Mouse (Mus musculus) forebrain, embryonic 10.5 days (tissue): ENCODE results near the gene Acer1. TPM values are rescaled to one million over a fixed set of nuclear protein-coding genes. Genes with fewer than 3 reads are reported as not detected.

Experiments used
- DNase-seq: peaks from one replicate; pipeline ENCODE4 v3.0.0-alpha.2; 2017; ENCODE audit warnings: low spot score; ENCODE audit errors: extremely low spot score
- H3K27ac ChIP-seq: fragments of 300-500 bp; sonication (generic); 2 replicates; pipeline ENCODE4 v1.5.1; 2016; ENCODE audit warnings: mild to moderate bottlenecking
- H3K27me3 ChIP-seq: fragments of 300-500 bp; sonication (generic); 2 replicates; pipeline ENCODE4 v1.6.1; 2016; ENCODE audit warnings: mild to moderate bottlenecking; ENCODE audit not compliant: poor library complexity, severe bottlenecking
- H3K36me3 ChIP-seq: fragments of 300-500 bp; sonication (generic); replicated peaks from 2 replicates; pipeline ENCODE4 v1.6.1; 2016; ENCODE audit warnings: mild to moderate bottlenecking, moderate library complexity
- H3K4me1 ChIP-seq: fragments of 300-500 bp; sonication (generic); 2 replicates; pipeline ENCODE4 v1.6.1; 2016
- H3K4me3 ChIP-seq: fragments of 300-500 bp; sonication (generic); 2 replicates; pipeline ENCODE4 v1.5.1; 2016; ENCODE audit warnings: mild to moderate bottlenecking, moderate library complexity
- H3K9me3 ChIP-seq: fragments of 300-500 bp; sonication (generic); 2 replicates; pipeline ENCODE4 v1.6.1; 2016; ENCODE audit warnings: mild to moderate bottlenecking, moderate library complexity
- WGBS: fragments of 180-500 bp; shearing (Covaris S2); methylation state at CpG from one replicate; pipeline ENCODE4 v1.1.7; 2016; 5-methylcytosine and 5-hydroxymethylcytosine counted together
- polyA plus RNA-seq: library from polyadenylated mRNA; unstranded; fragments of >200 nt; fragmentation: Nextera tagmentation; extraction: Ambion mirVana; gene quantifications from 2 replicates; pipeline ENCODE4 v1.2.1, GENCODE M21; 2016

The Acer1 gene
- polyA plus RNA-seq, 1 experiment from 2014 or later = not detected

- Histone ChIP-seq H3K4me1 (peaks cover 3% of the 10 kb centered on the region; the same call in 1 of the 2 replicates), H3K4me3 (no peak overlapping the region), H3K36me3 (no peaks in the 10 kb centered on the region), H3K9me3 (no peaks in the 10 kb centered on the region), H3K27me3 (no peaks in the 10 kb centered on the region), H3K27ac (no peak overlapping the region)
- DNase-seq = no peak
- 87% methylated on average over 9 of the region's 9 CpGs for WGBS
Observed at GRCm38 (mm10) chr17:56984886-56985285, 3.0 kb upstream of the Acer1 start.

GRCm38 (mm10) chr17:56981049-56981448, 877 bp downstream of the Acer1 start:
- Histone ChIP-seq H3K4me3 (no peak overlapping the region), H3K4me1 (no peaks in the 10 kb centered on the region), H3K9me3 (no peaks in the 10 kb centered on the region), H3K27ac (no peak overlapping the region), H3K27me3 (no peaks in the 10 kb centered on the region), H3K36me3 (no peaks in the 10 kb centered on the region)
- no peak for DNase-seq
- WGBS = 80% methylated on average over 7 of the region's 7 CpGs

GRCm38 (mm10) chr17:56979524-56979923, 2.4 kb downstream of the Acer1 start:
- H3K9me3 ChIP-seq = no peaks in the 10 kb centered on the region
- 51% methylated on average over 5 of the region's 8 CpGs for WGBS

GRCm38 (mm10) chr17:56976531-56977390, 5.2 kb downstream of the Acer1 start:
- no peak for DNase-seq
- Histone ChIP-seq H3K27ac (no peak overlapping the region), H3K36me3 (no peaks in the 10 kb centered on the region), H3K27me3 (no peaks in the 10 kb centered on the region), H3K9me3 (no peaks in the 10 kb centered on the region), H3K4me1 (no peaks in the 10 kb centered on the region), H3K4me3 (no peak overlapping the region)
- 82% methylated on average over 8 of the region's 8 CpGs for WGBS

More at GRCm38 (mm10) chr17:56979524-56979923, 2.4 kb downstream of the Acer1 start:
- no peak for DNase-seq
- no peak overlapping the region for H3K27ac ChIP-seq
- no peaks in the 10 kb centered on the region for H3K27me3 ChIP-seq
- H3K4me1 ChIP-seq = no peaks in the 10 kb centered on the region
- H3K4me3 ChIP-seq = no peak overlapping the region
- no peaks in the 10 kb centered on the region for H3K36me3 ChIP-seq

DNA sequence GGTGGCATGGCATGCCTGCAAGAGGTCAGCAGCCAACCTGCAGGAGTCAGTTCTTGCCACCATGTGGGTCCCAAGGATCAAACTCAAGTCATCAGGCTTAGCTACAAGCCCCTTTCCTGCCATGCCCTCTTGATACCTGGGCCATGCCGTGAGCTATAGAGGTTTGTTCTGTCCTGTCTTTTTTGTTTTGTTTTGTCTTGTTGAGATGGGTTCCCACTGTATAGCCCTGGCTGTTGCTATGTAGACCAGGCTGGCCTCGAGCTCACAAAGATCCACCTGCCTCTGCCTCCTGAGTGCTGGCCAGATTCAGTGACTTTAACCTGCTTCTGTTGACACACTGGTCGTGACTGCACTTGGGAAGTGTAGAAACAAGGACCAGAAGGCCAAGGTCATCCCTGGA, 6.5 kb downstream of the Acer1 start:
- no peak for DNase-seq
- 84% methylated on average over 3 of the region's 3 CpGs for WGBS
- H3K27ac ChIP-seq = no peak overlapping the region
- no peak overlapping the region for H3K4me3 ChIP-seq
- H3K27me3 ChIP-seq = no peaks in the 10 kb centered on the region
- no peaks in the 10 kb centered on the region for H3K9me3 ChIP-seq
- H3K4me1 ChIP-seq = no peaks in the 10 kb centered on the region
- no peaks in the 10 kb centered on the region for H3K36me3 ChIP-seq

DNA sequence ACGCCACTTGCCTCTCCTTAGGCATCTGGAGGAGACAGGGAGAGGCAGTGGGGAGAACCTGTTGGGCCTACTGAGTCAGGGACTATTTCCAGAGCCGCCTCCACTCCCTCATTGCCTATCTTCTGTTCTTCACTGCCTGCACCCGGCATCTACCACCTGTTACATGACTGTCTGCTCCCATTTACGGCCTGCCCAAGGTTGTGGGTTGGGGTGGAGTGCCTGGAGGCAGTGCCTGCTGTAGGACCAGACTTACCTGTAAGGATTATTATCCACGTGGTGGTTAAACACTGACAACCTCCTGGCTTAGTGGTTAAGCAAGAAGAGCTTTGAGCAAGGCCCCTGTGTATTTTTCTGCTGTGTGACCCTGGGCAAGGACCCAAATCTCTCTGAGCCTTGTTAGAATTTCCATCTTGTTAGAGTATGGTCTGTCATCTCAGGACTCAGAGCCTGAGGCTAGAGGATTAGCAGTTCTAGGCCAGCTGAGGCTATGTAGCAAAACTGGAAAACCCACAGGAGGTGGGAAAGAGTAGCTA, 7.2 kb downstream of the Acer1 start:
- no peaks in the 10 kb centered on the region for H3K4me1 ChIP-seq
- 80% methylated on average over 5 of the region's 5 CpGs for whole genome bisulfite sequencing
- no peaks in the 10 kb centered on the region for H3K9me3 ChIP-seq
- H3K36me3 ChIP-seq = no peaks in the 10 kb centered on the region
- H3K27me3 ChIP-seq = 0 out of 2 replicates have a peak, but pooled peaks cover 4% of the 10 kb centered on the region
- H3K27ac ChIP-seq = no peak overlapping the region
- no peak for DNase-seq
- no peak overlapping the region for H3K4me3 ChIP-seq

- Histone ChIP-seq H3K4me1 (no peaks in the 10 kb centered on the region), H3K36me3 (no peaks in the 10 kb centered on the region), H3K27ac (no peak overlapping the region), H3K27me3 (0 out of 2 replicates have a peak, but pooled peaks cover 5% of the 10 kb centered on the region), H3K9me3 (no peaks in the 10 kb centered on the region), H3K4me3 (no peak overlapping the region)
- 66% methylated on average over 13 of the region's 14 CpGs for WGBS
- DNase-seq = no peak
Observed at GRCm38 (mm10) chr17:56973956-56974707, 7.8 kb downstream of the Acer1 start.

DNA sequence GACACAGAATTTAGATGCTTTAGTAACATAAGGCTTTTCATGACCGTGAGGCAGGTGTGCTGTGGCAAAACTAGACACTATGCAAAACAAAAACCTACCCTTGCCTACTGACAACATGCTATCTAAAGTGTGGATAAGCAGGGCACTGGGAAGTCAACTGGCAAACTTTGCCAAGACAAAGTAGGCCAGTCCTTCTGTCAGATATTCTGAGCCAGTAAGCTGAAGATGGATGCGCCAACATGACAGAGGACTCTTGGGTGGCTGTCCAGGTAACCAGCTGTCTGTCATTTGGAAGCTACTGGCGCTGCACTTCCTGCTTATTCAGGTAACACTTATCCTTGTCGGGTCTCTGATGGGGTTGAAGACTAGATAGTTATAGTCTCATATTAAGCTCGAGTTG, 11.8 kb downstream of the Acer1 start:
- Histone ChIP-seq H3K9me3 (no peaks in the 10 kb centered on the region), H3K4me3 (no peak overlapping the region), H3K36me3 (no peaks in the 10 kb centered on the region), H3K27ac (no peak overlapping the region), H3K27me3 (0 out of 2 replicates have a peak, but pooled peaks cover 5% of the 10 kb centered on the region), H3K4me1 (no peaks in the 10 kb centered on the region)
- DNase-seq = no peak
- WGBS = 72% methylated on average over 5 of the region's 5 CpGs

DNA sequence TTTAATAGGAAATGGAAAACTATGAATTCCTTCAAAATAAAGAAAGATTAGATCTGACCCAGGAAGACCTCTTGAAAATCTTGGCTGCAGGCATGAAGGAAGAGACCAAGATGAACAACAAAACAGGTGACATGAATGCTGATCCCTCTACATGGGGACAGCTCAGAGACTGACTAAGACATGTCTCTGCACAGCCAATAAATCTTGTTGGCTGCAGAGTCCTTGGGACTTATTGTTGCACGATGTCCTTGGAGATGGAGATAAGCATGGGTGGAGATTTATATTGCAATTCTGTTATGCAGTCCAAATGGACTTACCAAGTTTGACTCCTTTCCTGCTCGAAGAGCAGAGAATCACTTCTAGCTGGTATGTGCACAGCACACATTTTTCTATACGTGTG, 12.6 kb downstream of the Acer1 start:
- WGBS = 83% methylated on average over 3 of the region's 3 CpGs
- 0 out of 2 replicates have a peak, but pooled peaks cover 5% of the 10 kb centered on the region for H3K27me3 ChIP-seq

DNA sequence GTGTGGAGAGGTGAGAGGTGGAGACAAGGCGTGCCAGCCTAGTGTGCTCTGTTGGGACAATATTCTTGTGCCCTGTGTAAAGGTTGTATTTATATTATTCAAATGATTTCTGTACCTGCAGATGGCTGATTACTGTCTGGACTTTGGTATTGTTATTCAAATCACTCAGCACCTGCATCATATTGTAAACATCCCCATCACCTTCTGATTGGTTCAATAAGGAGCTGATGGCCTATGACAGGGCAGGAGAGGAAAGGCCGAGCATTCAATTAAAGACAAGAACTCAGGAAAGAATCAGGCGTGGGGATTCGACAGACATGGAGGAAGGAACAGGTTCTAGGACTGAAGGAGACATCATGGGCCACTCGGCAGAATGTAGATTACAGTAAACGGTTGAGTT, 18.3 kb downstream of the Acer1 start:
- Histone ChIP-seq H3K36me3 (no peaks in the 10 kb centered on the region), H3K27me3 (no peaks in the 10 kb centered on the region), H3K4me1 (no peaks in the 10 kb centered on the region), H3K4me3 (no peak overlapping the region), H3K27ac (no peak overlapping the region), H3K9me3 (no peaks in the 10 kb centered on the region)
- WGBS = 86% methylated on average over 6 of the region's 6 CpGs
- DNase-seq = no peak

More for the DNA sequence above, 12.6 kb downstream of the Acer1 start:
- no peaks in the 10 kb centered on the region for H3K4me1 ChIP-seq
- no peak for DNase-seq
- no peak overlapping the region for H3K4me3 ChIP-seq
- no peak overlapping the region for H3K27ac ChIP-seq
- no peaks in the 10 kb centered on the region for H3K36me3 ChIP-seq
- H3K9me3 ChIP-seq = no peaks in the 10 kb centered on the region

DNA sequence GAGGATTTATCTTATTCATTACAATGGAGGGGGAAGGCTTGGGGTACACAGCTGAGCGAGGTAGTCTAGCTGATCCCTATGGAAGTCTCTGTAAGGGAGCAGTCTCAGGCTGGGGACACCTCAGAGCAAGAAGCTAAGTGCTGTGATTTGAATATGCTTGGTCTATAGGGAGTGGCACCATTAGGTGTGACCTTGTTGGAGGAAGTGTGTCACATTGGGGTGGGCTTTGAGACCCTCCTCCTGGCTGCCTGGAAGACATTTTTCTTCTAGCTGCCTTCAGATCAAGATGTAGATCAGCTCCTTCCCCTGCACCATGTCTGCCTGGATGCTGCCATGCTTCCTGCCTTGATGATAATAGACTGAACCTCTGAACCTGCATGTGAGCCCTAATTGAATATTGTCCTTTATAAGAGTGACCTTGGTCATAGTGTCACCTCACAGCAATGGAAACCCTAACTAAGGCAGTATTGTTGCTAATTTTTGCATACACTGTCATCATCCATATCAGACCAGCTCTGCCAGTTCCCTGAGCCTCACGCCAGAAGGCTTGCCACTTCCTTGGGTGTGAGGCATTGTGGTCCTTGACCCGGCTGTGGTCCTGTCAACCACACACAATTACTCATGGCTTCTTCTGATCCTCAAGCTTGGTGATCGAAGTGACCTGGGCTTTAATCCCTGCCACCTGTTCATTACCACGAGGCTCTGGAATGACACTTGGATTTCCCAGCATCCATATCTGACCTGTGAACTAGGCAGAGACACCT, 19.1 kb downstream of the Acer1 start:
- no peaks in the 10 kb centered on the region for H3K9me3 ChIP-seq
- no peaks in the 10 kb centered on the region for H3K4me1 ChIP-seq
- H3K27me3 ChIP-seq = no peaks in the 10 kb centered on the region
- no peaks in the 10 kb centered on the region for H3K36me3 ChIP-seq
- H3K4me3 ChIP-seq = no peak overlapping the region
- DNase-seq = no peak
- WGBS = 87% methylated on average over 5 of the region's 5 CpGs
- H3K27ac ChIP-seq = no peak overlapping the region

DNA sequence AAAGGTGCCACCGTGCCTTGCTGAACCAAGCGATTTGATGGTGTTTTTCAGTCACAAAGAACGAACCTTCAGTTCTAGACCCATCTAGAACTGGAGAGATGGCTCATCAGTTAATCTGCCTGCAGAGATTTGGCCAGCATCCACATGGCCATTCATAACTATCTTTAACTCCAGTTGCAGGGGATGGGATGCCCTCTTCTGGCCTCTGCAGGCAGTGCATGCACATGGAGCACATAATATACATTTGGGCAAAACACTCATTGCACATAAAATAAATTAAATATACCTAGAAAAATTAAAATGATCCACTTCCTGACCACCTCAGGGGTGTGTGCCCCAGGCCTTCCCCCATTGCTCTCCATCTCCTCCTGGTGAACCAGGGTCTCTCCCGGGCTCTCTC, 20.0 kb downstream of the Acer1 start:
- H3K36me3 ChIP-seq = no peaks in the 10 kb centered on the region
- no peaks in the 10 kb centered on the region for H3K27me3 ChIP-seq
- no peak overlapping the region for H3K27ac ChIP-seq
- DNase-seq = no peak
- no peaks in the 10 kb centered on the region for H3K4me1 ChIP-seq
- no peak overlapping the region for H3K4me3 ChIP-seq
- no peaks in the 10 kb centered on the region for H3K9me3 ChIP-seq
- 92% methylated on average over 4 of the region's 4 CpGs for WGBS
